12 mouse cellular contexts compared by ENCODE assay signal in the genomic region with DNA sequence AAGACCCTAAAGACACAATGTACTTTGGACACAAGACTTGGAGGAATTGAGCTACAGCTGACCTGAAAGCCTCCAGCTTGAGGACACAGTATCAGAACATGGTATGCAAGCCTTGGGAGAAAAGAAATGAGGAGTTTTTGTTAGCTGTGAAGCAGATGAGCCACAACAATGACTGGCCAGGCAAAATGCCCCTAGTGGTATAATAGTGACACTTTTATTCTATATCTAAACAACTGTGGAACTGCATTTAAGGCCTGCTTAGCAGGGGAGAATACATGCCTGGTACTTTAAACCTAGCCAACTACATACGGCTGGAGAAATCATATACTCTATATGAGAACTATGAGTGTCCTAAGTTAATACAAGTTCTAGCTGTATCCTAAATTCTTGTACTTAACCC.
"Had no signal": no experiment of that assay in that cellular context is flagged by ENCODE, and none has a peak within 500 bp of the region (broad histone marks: within the 10 kb centered on the region; RNA-seq: fewer than 3 reads in every experiment).

No protein-coding gene starts in this region.

- H3K4me2 ChIP-seq: liver, embryonic 13.5 days; midbrain, embryonic 12.5 days; midbrain, embryonic 15.5 days; neural tube, embryonic 13.5 days had no signal

- H3K9ac ChIP-seq: liver, embryonic 13.5 days; midbrain, embryonic 12.5 days; midbrain, embryonic 15.5 days; neural tube, embryonic 13.5 days had no signal

- H3K36me3 ChIP-seq: liver, embryonic 13.5 days; midbrain, embryonic 12.5 days; midbrain, embryonic 15.5 days; neural tube, embryonic 13.5 days had no signal

- ATAC-seq: midbrain, embryonic 15.5 days had no signal

- H3K27me3 ChIP-seq: liver, embryonic 13.5 days; midbrain, embryonic 12.5 days; midbrain, embryonic 15.5 days; neural tube, embryonic 13.5 days had no signal

- DNase-seq: kidney, adult 11 months; kidney, adult 8-10 months; kidney, postnatal 25 days; liver, embryonic 13.5 days; lung, adult 2 months; lung, postnatal 14 days; lung, postnatal 4 days; thymus, postnatal 25 days had no signal

- H3K27ac ChIP-seq: liver, embryonic 13.5 days; midbrain, embryonic 12.5 days; midbrain, embryonic 15.5 days; neural tube, embryonic 13.5 days had no signal

- H3K4me3 ChIP-seq: liver, embryonic 13.5 days; midbrain, embryonic 12.5 days; midbrain, embryonic 15.5 days; myocyte; neural tube, embryonic 13.5 days had no signal

- H3K9me3 ChIP-seq: liver, embryonic 13.5 days; midbrain, embryonic 12.5 days; midbrain, embryonic 15.5 days; neural tube, embryonic 13.5 days had no signal

- H3K4me1 ChIP-seq: liver, embryonic 13.5 days; midbrain, embryonic 12.5 days; midbrain, embryonic 15.5 days; neural tube, embryonic 13.5 days had no signal
